ENCODE assay signal across 8 mouse cellular contexts in the genomic region with DNA sequence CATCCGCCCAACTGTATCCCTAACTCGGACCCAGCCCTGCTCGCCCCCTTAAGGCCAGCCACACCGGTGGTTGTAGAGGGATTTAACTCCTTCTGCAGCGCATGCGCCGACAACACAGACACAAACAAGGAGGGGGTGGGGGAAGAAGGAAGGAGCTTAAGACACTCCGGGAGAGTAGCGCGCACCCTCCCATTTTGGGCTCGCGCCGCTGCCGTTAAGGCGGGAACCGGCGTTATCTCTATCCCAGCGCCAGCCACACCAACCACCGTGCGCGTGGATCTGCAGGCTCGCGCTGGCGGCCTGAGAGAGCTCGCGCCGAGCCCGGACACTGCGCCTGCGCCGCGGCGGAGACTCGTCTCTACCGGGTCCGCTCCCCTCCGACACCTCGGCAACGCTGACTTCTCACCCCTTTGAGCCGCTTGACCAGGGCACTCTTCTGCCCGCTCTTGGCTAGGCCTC. TPM values are rescaled to one million over a fixed set of nuclear protein-coding genes. Genes with fewer than 3 reads are reported as not detected.
DNase-seq lines count a peak whose midpoint lies in the region; ATAC-seq and TF ChIP-seq lines count a peak whose summit lies in the region.

Gene 1700123O20Rik (plus strand): TSS at position 154 of the 459 bp plus-strand sequence.

- under 1% methylated on average over 41 of the region's 41 CpGs for WGBS in heart, embryonic 15.5 days
- 2% methylated on average over 32 of the region's 41 CpGs for WGBS in macrophage (ENCODE audit: missing documents)
- under 1% methylated on average over 40 of the region's 41 CpGs for whole genome bisulfite sequencing in stomach, embryonic 15.5 days

- TF ChIP-seq CTCF in MEL (IDR thresholded peaks at IDR 0.05 in 2 of 3, conservative IDR thresholded peaks at IDR 0.05 in 1 of 3; ENCODE audit: control insufficient read depth in 1 of 3, insufficient read depth in 1 of 3, low read depth in 2 of 3, low read length in 3 of 3, poor library complexity in 1 of 3, severe bottlenecking in 1 of 3), result peak in 1 of 3 experiments; percentile 23; a peak in 1 of 6 replicates

- peaks cover 2 to 8% of the 10 kb centered on the region in 2 experiments; a peak in 3 of 4 replicates for H3K4me1 ChIP-seq in MEL (ENCODE audit: control insufficient read depth in 1 of 2, insufficient read depth in 2 of 2, low read length in 2 of 2)
- peaks cover 28% of the 10 kb centered on the region for H3K4me1 ChIP-seq in heart, embryonic 15.5 days (replicated peaks)
- H3K4me1 ChIP-seq in stomach, embryonic 15.5 days, result 0 out of 2 replicates have a peak, but pooled peaks cover 10% of the 10 kb centered on the region

- H3K36me3 ChIP-seq in MEL (ENCODE audit: control insufficient read depth in 1 of 2, insufficient read depth in 2 of 2, low read length in 2 of 2) (peaks cover 1 to 27% of the 10 kb centered on the region in 2 experiments), macrophage (ENCODE audit: inconsistent target) (peaks cover 31% of the 10 kb centered on the region; the same call in 1 of the 2 replicates)
- H3K36me3 ChIP-seq in heart, embryonic 15.5 days, result peaks cover 30% of the 10 kb centered on the region
- H3K36me3 ChIP-seq in stomach, embryonic 15.5 days, result peaks cover 9% of the 10 kb centered on the region; the same call in 1 of the 2 replicates

- peak in 1 of 2 experiments; percentile 86; a peak in 1 of 4 replicates for TF ChIP-seq POLR2A in MEL (IDR thresholded peaks at IDR 0.05; ENCODE audit: control insufficient read depth in 1 of 2, insufficient read depth in 1 of 2, low read depth in 1 of 2, low read length in 2 of 2, poor library complexity in 1 of 2)

- peak within 1 kb of the TSS; percentile 66 for H3K4me2 ChIP-seq in heart, embryonic 15.5 days
- H3K4me2 ChIP-seq in stomach, embryonic 15.5 days, result peak within 1 kb of the TSS; percentile 68

- peak in 1 of 2 experiments; percentile 39; a peak in 1 of 4 replicates for TF ChIP-seq EP300 in MEL (IDR thresholded peaks at IDR 0.05; ENCODE audit: low read depth in 1 of 2, low read length in 2 of 2)

- peak within 1 kb of the TSS; percentile 93 for H3K9ac ChIP-seq in MEL (ENCODE audit: control insufficient read depth, low read depth, low read length, poor library complexity, severe bottlenecking)
- peak within 1 kb of the TSS; percentile 94 for H3K9ac ChIP-seq in heart, embryonic 15.5 days
- H3K9ac ChIP-seq in stomach, embryonic 15.5 days, result peak within 1 kb of the TSS; percentile 99

- H3K4me3 ChIP-seq in MEL (ENCODE audit: control insufficient read depth in 1 of 2, insufficient read depth in 1 of 2, low read depth in 2 of 2, low read length in 2 of 2), result peak within 1 kb of the TSS; percentile 79 to 98
- H3K4me3 ChIP-seq in heart, embryonic 15.5 days, result peak within 1 kb of the TSS; percentile 78
- H3K4me3 ChIP-seq in macrophage (ENCODE audit: inconsistent target), result peak within 1 kb of the TSS; percentile 94
- peak within 1 kb of the TSS; percentile 92 for H3K4me3 ChIP-seq in stomach, embryonic 15.5 days (replicated peaks)

- H3K27ac ChIP-seq in MEL (ENCODE audit: control insufficient read depth, low read depth, low read length) (peak within 1 kb of the TSS; percentile 97), macrophage (peak within 1 kb of the TSS; percentile 83)
- H3K27ac ChIP-seq in heart, embryonic 15.5 days, result peak within 1 kb of the TSS; percentile 97
- H3K27ac ChIP-seq in stomach, embryonic 15.5 days, result peak within 1 kb of the TSS; percentile 98

- ATAC-seq in heart, embryonic 15.5 days (replicated peaks; ENCODE audit: insufficient number of reproducible peaks, insufficient read depth, low FRiP score, low read depth), result peak; percentile 82
- ATAC-seq in stomach, embryonic 15.5 days (ENCODE audit: insufficient read depth, low FRiP score, low read depth), result peak; percentile 77

- peak; percentile 89 to 90 for DNase-seq in cerebellum, postnatal 10 days
- DNase-seq in cerebellum, postnatal 25 days, result no peak
- peak; percentile 96 for DNase-seq in MEL (ENCODE audit: low read depth, low spot score)
- peak; percentile 85 for DNase-seq in embryo, embryonic 11.5 days (ENCODE audit: low read depth, low spot score)
- DNase-seq in layer of hippocampus, postnatal 10 days (ENCODE audit: low spot score in 2 of 2), result no peak

- H3K79me2 ChIP-seq in MEL (ENCODE audit: control insufficient read depth, insufficient read depth, low read length, poor library complexity), result peaks cover 51% of the 10 kb centered on the region
- H3K79me2 ChIP-seq in macrophage (ENCODE audit: inconsistent target), result peaks cover 90% of the 10 kb centered on the region

- H3K27me3 ChIP-seq in MEL (ENCODE audit: control insufficient read depth in 1 of 2, insufficient read depth in 2 of 2, low read length in 2 of 2), result no peaks in the 10 kb centered on the region
- no peaks in the 10 kb centered on the region for H3K27me3 ChIP-seq in heart, embryonic 15.5 days
- no peaks in the 10 kb centered on the region for H3K27me3 ChIP-seq in stomach, embryonic 15.5 days (replicated peaks)

- no peaks in the 10 kb centered on the region for H3K9me3 ChIP-seq in MEL (replicated peaks; ENCODE audit: insufficient read depth, low read length)
- no peaks in the 10 kb centered on the region for H3K9me3 ChIP-seq in heart, embryonic 15.5 days (replicated peaks)
- H3K9me3 ChIP-seq in stomach, embryonic 15.5 days, result no peaks in the 10 kb centered on the region

- no peak for TF ChIP-seq RAD21 in MEL (IDR thresholded peaks at IDR 0.05; ENCODE audit: low read depth, low read length)

TF ChIP-seq in MEL, 35 proteins besides CTCF, POLR2A, EP300 and RAD21 (continues in another document):
- TF ChIP-seq ZKSCAN1 (IDR thresholded peaks at IDR 0.05; ENCODE audit: low read depth, low read length), result no peak
- no peak; the same call in 1 of the 2 replicates for TF ChIP-seq TBP (IDR thresholded peaks at IDR 0.05; ENCODE audit: low read depth, low read length)
- TF ChIP-seq SIN3A (IDR thresholded peaks at IDR 0.05; ENCODE audit: low read length), result peak; percentile 80; the same call in 1 of the 2 replicates
- TF ChIP-seq BHLHE40 (IDR thresholded peaks at IDR 0.05; ENCODE audit: borderline replicate concordance, low read depth, low read length), result no peak
- 0 out of 2 replicates have a peak, but pooled peaks have one; percentile 72 for TF ChIP-seq MYC (IDR thresholded peaks at IDR 0.05; ENCODE audit: low read depth, low read length)
- TF ChIP-seq MYB (IDR thresholded peaks at IDR 0.05; ENCODE audit: low read depth, low read length), result no peak; the same call in 1 of the 2 replicates
- no peak for TF ChIP-seq CHD1 (IDR thresholded peaks at IDR 0.05; ENCODE audit: low read depth, low read length)
- no peak for TF ChIP-seq MAFK (IDR thresholded peaks at IDR 0.05; ENCODE audit: borderline replicate concordance, low read depth, low read length)
- TF ChIP-seq POLR2AphosphoS2 (IDR thresholded peaks at IDR 0.05; ENCODE audit: low read length), result peak; percentile 7; the same call in 1 of the 2 replicates
- TF ChIP-seq USF2 (IDR thresholded peaks at IDR 0.05; ENCODE audit: borderline replicate concordance in 1 of 2, insufficient read depth in 1 of 2, low read depth in 1 of 2, low read length in 2 of 2), result no peak
- no peak for TF ChIP-seq SMC3 (IDR thresholded peaks at IDR 0.05; ENCODE audit: low read depth, low read length)
- TF ChIP-seq GABPA (IDR thresholded peaks at IDR 0.05; ENCODE audit: low read depth, low read length), result no peak
- peak; percentile 76 for TF ChIP-seq NELFE (IDR thresholded peaks at IDR 0.05; ENCODE audit: low read depth, low read length)
- no peak for TF ChIP-seq POLR2AphosphoS5 (IDR thresholded peaks at IDR 0.05; ENCODE audit: borderline replicate concordance, low read depth, low read length)
- no peak for TF ChIP-seq USF1 (IDR thresholded peaks at IDR 0.05; ENCODE audit: low read depth, low read length)
- TF ChIP-seq ELF1 (IDR thresholded peaks at IDR 0.05; ENCODE audit: low read depth, low read length), result 0 out of 2 replicates have a peak, but pooled peaks have one; percentile 15
- 0 out of 2 replicates have a peak, but pooled peaks have one; percentile 20 for TF ChIP-seq GATA1 (IDR thresholded peaks at IDR 0.05; ENCODE audit: low read depth, low read length)
- peak; percentile 80 for TF ChIP-seq NRF1 (IDR thresholded peaks at IDR 0.05; ENCODE audit: insufficient read depth, low read depth, low read length, poor library complexity, severe bottlenecking)
- TF ChIP-seq ETS1 (IDR thresholded peaks at IDR 0.05; ENCODE audit: low read depth, low read length), result no peak
- TF ChIP-seq CHD2 (IDR thresholded peaks at IDR 0.05; ENCODE audit: low read length), result no peak
- TF ChIP-seq ZMIZ1 (IDR thresholded peaks at IDR 0.05; ENCODE audit: low read depth, low read length), result no peak
- no peak for TF ChIP-seq TAL1 (IDR thresholded peaks at IDR 0.05; ENCODE audit: low read length)
- peak; percentile 27; the same call in 1 of the 2 replicates for TF ChIP-seq HCFC1 (IDR thresholded peaks at IDR 0.05; ENCODE audit: low read depth, low read length)
- peak; percentile 78; the same call in 1 of the 2 replicates for TF ChIP-seq E2F4 (IDR thresholded peaks at IDR 0.05; ENCODE audit: borderline replicate concordance, low read depth, low read length)
- TF ChIP-seq MEF2A (IDR thresholded peaks at IDR 0.05; ENCODE audit: extremely low read depth, insufficient replicate concordance, low read depth, low read length, poor library complexity, severe bottlenecking), result no peak
- no peak; the same call in 1 of the 2 replicates for TF ChIP-seq MXI1 (IDR thresholded peaks at IDR 0.05; ENCODE audit: low read depth, low read length)
- TF ChIP-seq ZNF384 (IDR thresholded peaks at IDR 0.05; ENCODE audit: low read depth, low read length), result no peak
- TF ChIP-seq UBTF (IDR thresholded peaks at IDR 0.05; ENCODE audit: borderline replicate concordance, insufficient read depth, low read depth, low read length), result 0 out of 2 replicates have a peak, but pooled peaks have one; percentile 23
- TF ChIP-seq JUND (IDR thresholded peaks at IDR 0.05; ENCODE audit: low read depth, low read length), result no peak

RNA-seq across cellular contexts. Expression of gene 1700123O20Rik, which starts in this region (rescaled TPM):
- total RNA-seq in MEL (2012; rRNA removed), result 44.2 and 47.0 TPM in 2 replicates
- 10 to 100 TPM in 1 of 2 experiments, not detected in 1; 72.8 TPM for polyA plus RNA-seq in MEL (2012; ENCODE audit: insufficient read depth in 1 of 2, insufficient read length in 2 of 2, low read depth in 1 of 2, low replicate concordance in 2 of 2, missing spikeins in 1 of 2)
- 40.7 and 42.3 TPM in 2 replicates for polyA plus RNA-seq in heart, embryonic 15.5 days (2015; fragmentation: Nextera tagmentation; extraction: Ambion mirVana)
- 10 to 100 TPM; 25.5 to 28.1 TPM for total RNA-seq in layer of hippocampus, postnatal 10 days (2021)
- total RNA-seq in macrophage (2018; cell fraction: chromatin; rRNA removed), result 10 to 100 TPM in 10 of 26 experiments, 1 to 10 TPM in 16; 3.8 to 17.7 (median 8.6) TPM
- 10 to 100 TPM; 16.1 to 33.0 (median 26.2) TPM for total RNA-seq in macrophage (2018; cell fraction: cytosol; rRNA removed)
- 10 to 100 TPM in 20 of 26 experiments, 1 to 10 TPM in 6; 7.2 to 27.1 (median 16.6) TPM for total RNA-seq in macrophage (2018; cell fraction: nucleus; rRNA removed)
- 23.0 to 29.4 TPM (median 23.7 TPM) in 3 replicates for polyA plus RNA-seq in macrophage (2018)
- 79.3 and 84.8 TPM in 2 replicates for polyA plus RNA-seq in stomach, embryonic 15.5 days (2015; fragmentation: Nextera tagmentation; extraction: Ambion mirVana)

Comparison
In these comparisons a context has a peak if more than half of its experiments do, and no peak if none do; other contexts are left out.
1. DNase-seq: peak in cerebellum, postnatal 10 days (2 of 2), MEL (single experiment) and embryo, embryonic 11.5 days (single experiment); none in cerebellum, postnatal 25 days (0 of 2) and layer of hippocampus, postnatal 10 days (0 of 2).
2. Peak in every context shown above with its lines, with median percentiles within 50 percentile points of each other: H3K27ac ChIP-seq, H3K4me3 ChIP-seq and H3K9ac ChIP-seq.